Mouse (Mus musculus) cerebellum, postnatal 14 days (tissue): ENCODE measurements around the gene Rpl15.
A peak's percentile ranks its signal among the peaks of the same experiment; 100 is the strongest.
"Not testable (repeated sequence)": the region's sequence is repeated elsewhere in the genome, so short reads cannot be mapped to it uniquely, and the experiment has no call there.

Experiments
- DNase-seq, 2 experiments: peaks; one replicate each; pipeline ENCODE4 v3.0.0; 2021; ENCODE audit warnings: mixed read lengths in 2 of 2

Rpl15 gene

GRCm38 (mm10) chr14:18240132-18240531 lies 31.1 kb downstream of the Rpl15 start:
- no peak for DNase-seq

GRCm38 (mm10) chr14:18238750-18239731 lies 32.1 kb downstream of the Rpl15 start, which contains the start of gene Nr1d2:
TSS of gene Nr1d2 (minus strand) at chr14:18239127.
- DNase-seq: peak; percentile 99

- DNase-seq: peak; percentile 99
Observed at GRCm38 (mm10) chr14:18238131-18238749, 33.0 kb downstream of the Rpl15 start.

GRCm38 (mm10) chr14:18237381-18237780 lies 33.8 kb downstream of the Rpl15 start:
- no peak for DNase-seq

GRCm38 (mm10) chr14:18236496-18237235 lies 34.5 kb downstream of the Rpl15 start:
- DNase-seq: not testable (repeated sequence)

- DNase-seq: peak in 1 of 2 experiments; percentile 49
Observed at GRCm38 (mm10) chr14:18233981-18234960, 36.9 kb downstream of the Rpl15 start.

- no peak for DNase-seq
Observed at GRCm38 (mm10) chr14:18233076-18233475, 38.1 kb downstream of the Rpl15 start.

GRCm38 (mm10) chr14:18231866-18232265 lies 39.3 kb downstream of the Rpl15 start:
- not testable (repeated sequence) for DNase-seq

- not testable (repeated sequence) for DNase-seq
Observed at GRCm38 (mm10) chr14:18229751-18230150, 41.4 kb downstream of the Rpl15 start.

GRCm38 (mm10) chr14:18226181-18226580 lies 45.0 kb downstream of the Rpl15 start:
- peak; percentile 42 to 47 for DNase-seq

GRCm38 (mm10) chr14:18225431-18225830 lies 45.8 kb downstream of the Rpl15 start:
- DNase-seq: not testable (repeated sequence)

- DNase-seq: no peak
Observed at GRCm38 (mm10) chr14:18221977-18222376, 49.2 kb downstream of the Rpl15 start.
